13 mouse cellular contexts compared by ENCODE assay signal in the genomic region with DNA sequence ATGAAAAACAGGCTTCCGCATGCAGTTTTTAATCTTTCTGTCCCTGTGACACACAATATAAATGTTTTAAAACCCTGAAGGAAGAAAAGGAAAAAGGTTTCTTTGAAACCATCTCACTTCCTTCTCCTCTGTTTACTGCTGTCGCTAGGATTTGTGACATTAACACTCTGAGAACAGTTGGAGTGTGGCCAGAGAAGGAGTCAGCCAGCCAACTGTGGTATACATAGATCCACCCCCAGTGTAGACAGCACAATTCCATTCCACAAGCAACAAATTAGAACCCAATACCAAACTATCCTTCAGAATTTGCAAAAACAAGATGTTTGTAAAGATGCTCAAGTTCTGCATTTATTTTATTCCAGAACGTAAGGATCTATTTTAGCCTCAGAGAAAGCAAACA. TPM values are rescaled to one million over a fixed set of nuclear protein-coding genes. Genes with fewer than 3 reads are reported as not detected.
A peak's percentile ranks its signal among the peaks of the same experiment; 100 is the strongest.
DNase-seq lines count a peak whose midpoint lies in the region; ATAC-seq lines count a peak whose summit lies in the region.
"Had no signal": no experiment of that assay in that cellular context is flagged by ENCODE, and none has a peak within 500 bp of the region (broad histone marks: within the 10 kb centered on the region; RNA-seq: fewer than 3 reads in every experiment).

No protein-coding gene starts in this region.

- ATAC-seq in inflammation-experienced regulatory T-cells, adult 6 months: no peak
- ATAC-seq: intestine, postnatal 0 days; liver, embryonic 12.5 days had no signal

- DNase-seq in kidney, postnatal 14 days: peak; percentile 37
- no peak for DNase-seq in kidney, postnatal 36 days
- DNase-seq in retina, postnatal 1 day: peak; percentile 64
- DNase-seq in retina, embryonic 14.5 days (ENCODE audit: low spot score): no peak
- DNase-seq in cerebellum, adult 9-11 months: peak; percentile 36
- DNase-seq in lung, postnatal 10 days: peak; percentile 64
- no peak for DNase-seq in thymus, adult 18-20 months
- DNase-seq: layer of hippocampus, adult 9-11 months had no signal

RNA-seq across cellular contexts. Expression of a gene that starts 6.7 kb away (rescaled TPM):
- polyA plus RNA-seq in inflammation-experienced regulatory T-cells, adult 6 months (2017; shearing (Covaris generic)): not detected
- polyA plus RNA-seq: heart, embryonic 12.5 days; liver, embryonic 12.5 days; neural tube, embryonic 11.5 days had no signal

Comparison
In these comparisons a context has a peak if more than half of its experiments do, and no peak if none do; other contexts are left out.
1. DNase-seq: peak in kidney, postnatal 14 days (single experiment), retina, postnatal 1 day (single experiment), cerebellum, adult 9-11 months (single experiment) and lung, postnatal 10 days (single experiment); none in kidney, postnatal 36 days (0 of 2), retina, embryonic 14.5 days (single experiment) and thymus, adult 18-20 months (0 of 2).